Mouse (Mus musculus) cortical plate, adult 2 months (tissue): ENCODE measurements around the gene St3gal3.

Experiments used
- CTCF ChIP-seq: fragments of 200-500 bp; IDR thresholded peaks from 2 replicates; pipeline ENCODE4 v1.5.1; 2011; ENCODE audit warnings: mild to moderate bottlenecking, control low read depth, low read length; ENCODE audit not compliant: insufficient read depth; ENCODE audit errors: extremely low read depth
- POLR2A ChIP-seq: fragments of 200-500 bp; IDR thresholded peaks from 2 replicates; pipeline ENCODE4 v1.6.1; 2011; ENCODE audit warnings: mild to moderate bottlenecking, low read length, control low read depth; ENCODE audit not compliant: insufficient read depth; ENCODE audit errors: extremely low read depth

GRCm38 (mm10) chr4:118144324-118144723 lies 9.6 kb upstream of the St3gal3 start:
- no peak for TF ChIP-seq CTCF
- no peak for TF ChIP-seq POLR2A
